Mouse (Mus musculus) gonadal fat pad, adult 2 months (tissue): Measurements from ENCODE around the gene Ilf2. TPM values are rescaled to one million over a fixed set of nuclear protein-coding genes. Genes with fewer than 3 reads are reported as not detected.

Experiments used
- DNase-seq: peaks from one replicate; pipeline ENCODE4 v3.0.0-alpha.2; 2012; ENCODE audit warnings: low read depth
- polyA plus RNA-seq: library from polyadenylated mRNA; depleted of rRNA; stranded (reverse); fragments of >200 nt; gene quantifications from 2 replicates; pipeline ENCODE4 v1.2.3, GENCODE M21; 2012

Ilf2 gene
- polyA plus RNA-seq, 1 experiment = 30.6 TPM

- DNase-seq = no peak
Observed at GRCm38 (mm10) chr3:90508950-90509746, 33.2 kb downstream of the Ilf2 start, which contains the start of gene Chtop. Chtop (minus strand) TSS chr3:90509498.

GRCm38 (mm10) chr3:90509747-90510123 lies 33.8 kb downstream of the Ilf2 start:
- DNase-seq = no peak

- DNase-seq = no peak
Observed at GRCm38 (mm10) chr3:90512276-90512675, 36.4 kb downstream of the Ilf2 start.

- no peak for DNase-seq
Observed at GRCm38 (mm10) chr3:90512948-90513642, 37.2 kb downstream of the Ilf2 start.

- DNase-seq = no peak
Observed at GRCm38 (mm10) chr3:90513796-90514590, 38.1 kb downstream of the Ilf2 start, which contains the start of the genes S100a1 and S100a13. S100a1 (minus strand) TSS chr3:90514392. S100a13 (plus strand) TSS chr3:90514435.

- no peak for DNase-seq
Observed at GRCm38 (mm10) chr3:90514691-90515090, 38.8 kb downstream of the Ilf2 start.

GRCm38 (mm10) chr3:90515242-90515641 lies 39.3 kb downstream of the Ilf2 start:
- DNase-seq = no peak

GRCm38 (mm10) chr3:90515789-90516188 lies 39.9 kb downstream of the Ilf2 start:
- no peak for DNase-seq

GRCm38 (mm10) chr3:90517711-90518110 lies 41.8 kb downstream of the Ilf2 start:
- DNase-seq = no peak

- no peak for DNase-seq
Observed at GRCm38 (mm10) chr3:90525421-90525820, 49.5 kb downstream of the Ilf2 start.

GRCm38 (mm10) chr3:90526076-90526475 lies 50.1 kb downstream of the Ilf2 start:
- DNase-seq = no peak

GRCm38 (mm10) chr3:90526580-90526979 lies 50.7 kb downstream of the Ilf2 start, which contains the start of gene S100a14:
S100a14 (plus strand) TSS chr3:90526856.
- DNase-seq = no peak

GRCm38 (mm10) chr3:90527291-90527873 lies 51.5 kb downstream of the Ilf2 start:
- no peak for DNase-seq

- DNase-seq = no peak
Observed at GRCm38 (mm10) chr3:90531713-90532112, 55.8 kb downstream of the Ilf2 start.

- no peak for DNase-seq
Observed at GRCm38 (mm10) chr3:90535446-90535845, 59.5 kb downstream of the Ilf2 start.

GRCm38 (mm10) chr3:90537141-90537904 lies 61.4 kb downstream of the Ilf2 start, which contains the start of gene S100a16:
S100a16 (plus strand) TSS chr3:90537254.
- DNase-seq = no peak

GRCm38 (mm10) chr3:90537905-90538296 lies 62.0 kb downstream of the Ilf2 start:
- no peak for DNase-seq
